Comparison of ENCODE assay signal across 8 mouse cellular contexts in genomic region chr11:45943108-45943705, GRCm38 (mm10). TPM values are rescaled to one million over a fixed set of nuclear protein-coding genes. Genes with fewer than 3 reads are reported as not detected.
DNase-seq lines count a peak whose midpoint lies in the region; ATAC-seq and TF ChIP-seq lines count a peak whose summit lies in the region.

No protein-coding gene starts in this region.

- no peaks in the 10 kb centered on the region for H3K79me2 ChIP-seq in CH12.LX (replicated peaks; ENCODE audit: control insufficient read depth, extremely low read depth, insufficient read depth, poor library complexity, severe bottlenecking)

- no peaks in the 10 kb centered on the region for H3K9me3 ChIP-seq in CH12.LX (replicated peaks; ENCODE audit: low read length)
- no peaks in the 10 kb centered on the region for H3K9me3 ChIP-seq in forebrain, embryonic 12.5 days
- no peaks in the 10 kb centered on the region for H3K9me3 ChIP-seq in intestine, embryonic 14.5 days (ENCODE audit: control insufficient read depth, low read length)
- no peaks in the 10 kb centered on the region for H3K9me3 ChIP-seq in liver, embryonic 16.5 days (replicated peaks; ENCODE audit: control insufficient read depth, low read length)

- no peak for TF ChIP-seq EP300 in CH12.LX (IDR thresholded peaks at IDR 0.05; ENCODE audit: low read length)

- no peak overlapping the region; the same call in 1 of the 2 replicates for H3K9ac ChIP-seq in CH12.LX (ENCODE audit: insufficient read depth, low read depth)
- H3K9ac ChIP-seq in forebrain, embryonic 12.5 days = 0 out of 2 replicates have a peak overlapping the region, but pooled peaks have one; percentile 81
- H3K9ac ChIP-seq in intestine, embryonic 14.5 days (ENCODE audit: low read length) = peak overlapping the region; percentile 79
- H3K9ac ChIP-seq in liver, embryonic 16.5 days (ENCODE audit: low read depth, low read length) = no peak overlapping the region

- dilution Hi-C loops in CH12.LX (cut with MboI; ENCODE audit: extremely low pct_ligation_motif_present, extremely low pct_unique_long_range_greater_than_20kb, low sequenced_read_pairs) = no loop called here

- TF ChIP-seq CTCF in CH12.LX (conservative IDR thresholded peaks at IDR 0.05 in 1 of 2, IDR thresholded peaks at IDR 0.05 in 1 of 2; ENCODE audit: low read depth in 2 of 2, low read length in 2 of 2) = no peak

- H3K4me2 ChIP-seq in CH12.LX (ENCODE audit: insufficient read depth, low read depth, poor library complexity, severe bottlenecking) = no peak overlapping the region
- peak overlapping the region; percentile 91 for H3K4me2 ChIP-seq in forebrain, embryonic 12.5 days
- H3K4me2 ChIP-seq in intestine, embryonic 14.5 days (ENCODE audit: low read length) = peak overlapping the region; percentile 67
- peak overlapping the region; percentile 88 for H3K4me2 ChIP-seq in liver, embryonic 16.5 days (ENCODE audit: low read depth, low read length)

- peaks cover 0 to 24% of the 10 kb centered on the region in 2 experiments; a peak in 3 of 4 replicates for H3K4me1 ChIP-seq in CH12.LX (ENCODE audit: control insufficient read depth in 1 of 2, insufficient read depth in 2 of 2)
- peaks cover 17% of the 10 kb centered on the region for H3K4me1 ChIP-seq in forebrain, embryonic 12.5 days
- peaks cover 10% of the 10 kb centered on the region for H3K4me1 ChIP-seq in intestine, embryonic 14.5 days (replicated peaks; ENCODE audit: control insufficient read depth, insufficient read depth, low read length)
- H3K4me1 ChIP-seq in liver, embryonic 16.5 days (ENCODE audit: control insufficient read depth, low read depth, low read length) = peaks cover 15% of the 10 kb centered on the region

- DNase-seq in cerebellum, postnatal 10 days = peak; percentile 39 to 52
- no peak for DNase-seq in cerebellum, postnatal 4 days (ENCODE audit: low spot score in 2 of 2)
- DNase-seq in CH12.LX (ENCODE audit: extremely low read depth) = no peak
- DNase-seq in intestine, embryonic 14.5 days (ENCODE audit: low spot score) = no peak
- DNase-seq in testis, postnatal 10 days (ENCODE audit: low spot score) = peak; percentile 58
- DNase-seq in urinary bladder, adult 2 months (ENCODE audit: low spot score) = no peak

- no peak overlapping the region for H3K27ac ChIP-seq in CH12.LX (ENCODE audit: insufficient read depth, low read depth)
- no peak overlapping the region; the same call in 1 of the 2 replicates for H3K27ac ChIP-seq in forebrain, embryonic 12.5 days
- no peak overlapping the region for H3K27ac ChIP-seq in intestine, embryonic 14.5 days (ENCODE audit: low read depth)
- H3K27ac ChIP-seq in liver, embryonic 16.5 days (ENCODE audit: low read length) = no peak overlapping the region

- in situ Hi-C loops in CH12.LX (cut with MboI; ENCODE audit: low pct_ligation_motif_present, low pct_unique_long_range_greater_than_20kb, low sequenced_read_pairs) = no loop called here

- no peak for TF ChIP-seq POLR2A in CH12.LX (IDR thresholded peaks at IDR 0.05; ENCODE audit: low read depth, low read length)

- WGBS in forebrain, embryonic 12.5 days = 62% methylated on average over 7 of the region's 7 CpGs
- 56% methylated on average over 7 of the region's 7 CpGs for WGBS in intestine, embryonic 14.5 days
- WGBS in liver, embryonic 16.5 days (ENCODE audit: insufficient replicate concordance) = 68% methylated on average over 7 of the region's 7 CpGs

- no peaks in the 10 kb centered on the region for H3K27me3 ChIP-seq in CH12.LX (replicated peaks)
- no peaks in the 10 kb centered on the region for H3K27me3 ChIP-seq in forebrain, embryonic 12.5 days
- H3K27me3 ChIP-seq in intestine, embryonic 14.5 days (replicated peaks; ENCODE audit: control insufficient read depth, insufficient read depth, low read length) = no peaks in the 10 kb centered on the region
- no peaks in the 10 kb centered on the region for H3K27me3 ChIP-seq in liver, embryonic 16.5 days (ENCODE audit: control insufficient read depth, insufficient read depth, low read depth, low read length)

- H3K36me3 ChIP-seq in CH12.LX (replicated peaks in 1 of 2; ENCODE audit: control insufficient read depth in 1 of 2, insufficient read depth in 1 of 2, low read length in 1 of 2) = peaks cover 8 to 56% of the 10 kb centered on the region in 2 experiments
- H3K36me3 ChIP-seq in forebrain, embryonic 12.5 days (replicated peaks) = no peaks in the 10 kb centered on the region; the same call in 1 of the 2 replicates
- peaks cover 10% of the 10 kb centered on the region; the same call in 1 of the 2 replicates for H3K36me3 ChIP-seq in intestine, embryonic 14.5 days (ENCODE audit: control insufficient read depth, insufficient read depth, low read length)
- H3K36me3 ChIP-seq in liver, embryonic 16.5 days (ENCODE audit: control insufficient read depth, insufficient read depth) = no peaks in the 10 kb centered on the region

- peak overlapping the region in 2 of 3 experiments; percentile 71 to 79 for H3K4me3 ChIP-seq in CH12.LX (replicated peaks in 1 of 3; ENCODE audit: low read depth in 2 of 3, low read length in 2 of 3, poor library complexity in 1 of 3)
- H3K4me3 ChIP-seq in forebrain, embryonic 12.5 days (replicated peaks) = peak overlapping the region; percentile 84
- peak overlapping the region; percentile 93 for H3K4me3 ChIP-seq in intestine, embryonic 14.5 days (ENCODE audit: low read depth, low read length)
- H3K4me3 ChIP-seq in liver, embryonic 16.5 days (ENCODE audit: low read depth, low read length) = peak overlapping the region; percentile 87

- ATAC-seq in forebrain, embryonic 12.5 days (ENCODE audit: low FRiP score) = no peak
- ATAC-seq in intestine, embryonic 14.5 days (replicated peaks; ENCODE audit: low FRiP score, low TSS enrichment, low read depth) = no peak
- ATAC-seq in liver, embryonic 16.5 days (ENCODE audit: low read depth) = no peak

- no peak for TF ChIP-seq RAD21 in CH12.LX (IDR thresholded peaks at IDR 0.05; ENCODE audit: low read depth, low read length)

TF ChIP-seq in CH12.LX, 34 proteins besides CTCF, POLR2A, EP300 and RAD21:
- no peak for TF ChIP-seq TBP (conservative IDR thresholded peaks at IDR 0.05; ENCODE audit: low read depth, low read length)
- TF ChIP-seq ZMIZ1 (IDR thresholded peaks at IDR 0.05; ENCODE audit: low read depth, low read length) = no peak
- TF ChIP-seq SMC3 (IDR thresholded peaks at IDR 0.05; ENCODE audit: low read depth, low read length) = no peak
- no peak for TF ChIP-seq RCOR1 (conservative IDR thresholded peaks at IDR 0.05; ENCODE audit: low read depth, low read length)
- no peak for TF ChIP-seq MEF2A (IDR thresholded peaks at IDR 0.05; ENCODE audit: borderline replicate concordance, low read depth, low read length)
- no peak for TF ChIP-seq MYC (IDR thresholded peaks at IDR 0.05; ENCODE audit: low read depth, low read length)
- TF ChIP-seq MAFK (IDR thresholded peaks at IDR 0.05; ENCODE audit: insufficient replicate concordance, low read length) = no peak

RNA-seq across cellular contexts. Expression of gene Lsm11, which starts 1.5 kb away (rescaled TPM):
- total RNA-seq in CH12.LX (2012; rRNA removed) = 12.8 and 13.1 TPM in 2 replicates
- 8.9 and 9.0 TPM in 2 replicates for total RNA-seq in CH12.LX (2014; rRNA removed)
- polyA plus RNA-seq in CH12.LX (2012; ENCODE audit: insufficient read length, low read depth) = 10.1 and 11.0 TPM in 2 replicates
- polyA plus RNA-seq in forebrain, embryonic 12.5 days (2016; fragmentation: Nextera tagmentation; extraction: Ambion mirVana) = 9.3 and 11.5 TPM in 2 replicates
- polyA plus RNA-seq in intestine, embryonic 14.5 days (2014; fragmentation: Nextera tagmentation; extraction: Ambion mirVana) = 9.2 and 9.4 TPM in 2 replicates
- polyA plus RNA-seq in liver, embryonic 16.5 days (2015; fragmentation: Nextera tagmentation; extraction: Ambion mirVana) = 1.4 and 1.7 TPM in 2 replicates
- 3.5 and 4.2 TPM in 2 replicates for polyA plus RNA-seq in urinary bladder, adult 2 months (2012; rRNA removed)

RNA-seq across cellular contexts. Expression of gene Thg1l, which starts 12.1 kb away (rescaled TPM):
- total RNA-seq in CH12.LX (2012; rRNA removed) = 32.7 and 38.7 TPM in 2 replicates
- 45.2 and 45.6 TPM in 2 replicates for total RNA-seq in CH12.LX (2014; rRNA removed)
- polyA plus RNA-seq in CH12.LX (2012; ENCODE audit: insufficient read length, low read depth) = 60.0 and 68.7 TPM in 2 replicates
- 13.7 and 14.2 TPM in 2 replicates for polyA plus RNA-seq in forebrain, embryonic 12.5 days (2016; fragmentation: Nextera tagmentation; extraction: Ambion mirVana)
- 12.2 and 14.8 TPM in 2 replicates for polyA plus RNA-seq in intestine, embryonic 14.5 days (2014; fragmentation: Nextera tagmentation; extraction: Ambion mirVana)
- 4.0 and 4.4 TPM in 2 replicates for polyA plus RNA-seq in liver, embryonic 16.5 days (2015; fragmentation: Nextera tagmentation; extraction: Ambion mirVana)
- 9.3 and 9.7 TPM in 2 replicates for polyA plus RNA-seq in urinary bladder, adult 2 months (2012; rRNA removed)

RNA-seq across cellular contexts. Expression of gene Sox30, which starts 36.9 kb away (rescaled TPM):
- total RNA-seq in CH12.LX (2012; rRNA removed) = not detected in 2 replicates
- total RNA-seq in CH12.LX (2014; rRNA removed) = not detected in 2 replicates
- polyA plus RNA-seq in CH12.LX (2012; ENCODE audit: insufficient read length, low read depth) = not detected in 2 replicates
- polyA plus RNA-seq in forebrain, embryonic 12.5 days (2016; fragmentation: Nextera tagmentation; extraction: Ambion mirVana) = 0.19 and 0.22 TPM in 2 replicates
- 0.09 and 0.24 TPM in 2 replicates for polyA plus RNA-seq in intestine, embryonic 14.5 days (2014; fragmentation: Nextera tagmentation; extraction: Ambion mirVana)
- not detected in 2 replicates for polyA plus RNA-seq in liver, embryonic 16.5 days (2015; fragmentation: Nextera tagmentation; extraction: Ambion mirVana)
- polyA plus RNA-seq in urinary bladder, adult 2 months (2012; rRNA removed) = 0.16 and 0.26 TPM in 2 replicates

Comparison
In these comparisons a context has a peak if more than half of its experiments do, and no peak if none do; other contexts are left out.
1. DNase-seq: peak in cerebellum, postnatal 10 days (2 of 2) and testis, postnatal 10 days (single experiment); none in cerebellum, postnatal 4 days (0 of 2), CH12.LX (single experiment), intestine, embryonic 14.5 days (single experiment) and urinary bladder, adult 2 months (single experiment).
2. H3K9ac ChIP-seq: peak in forebrain, embryonic 12.5 days (single experiment) and intestine, embryonic 14.5 days (single experiment); none in CH12.LX (single experiment) and liver, embryonic 16.5 days (single experiment).
3. Peak in every context shown above with its lines, with median percentiles within 50 percentile points of each other: H3K4me3 ChIP-seq.